Mouse (Mus musculus) bone marrow macrophage, adult 2 months (primary cell): ENCODE results near the gene Efcab1. TPM values are rescaled to one million over a fixed set of nuclear protein-coding genes. Genes with fewer than 3 reads are reported as not detected.
"Not testable (repeated sequence)": the region's sequence is repeated elsewhere in the genome, so short reads cannot be mapped to it uniquely, and the experiment has no call there.

Source experiments
- H3K27ac ChIP-seq: 2 replicates; pipeline ENCODE4 v1.5.1; 2012; ENCODE audit warnings: low read depth, low read length; ENCODE audit not compliant: insufficient read depth
- H3K4me1 ChIP-seq: 2 replicates; pipeline ENCODE4 v1.6.1; 2012; ENCODE audit warnings: low read length; ENCODE audit not compliant: control insufficient read depth, insufficient read depth
- H3K4me3 ChIP-seq: 2 replicates; pipeline ENCODE4 v1.5.1; 2012; ENCODE audit warnings: mild to moderate bottlenecking, low read length, moderate library complexity; ENCODE audit not compliant: insufficient read depth
- CTCF ChIP-seq: IDR thresholded peaks from 2 replicates; pipeline ENCODE4 v1.5.1; 2012; ENCODE audit warnings: low read depth, mild to moderate bottlenecking, low read length, moderate library complexity
- POLR2A ChIP-seq: IDR thresholded peaks from 2 replicates; pipeline ENCODE4 v1.6.1; 2012; ENCODE audit warnings: mild to moderate bottlenecking, low read depth, low read length, borderline replicate concordance
- polyA plus RNA-seq: library from polyadenylated mRNA; stranded (reverse); fragments of >200 nt; gene quantifications from 2 replicates; pipeline ENCODE4 v1.2.4, GENCODE M21; 2012; ENCODE audit not compliant: missing spikeins, insufficient read depth, insufficient read length

Gene Efcab1
- not detected in 2 replicates for polyA plus RNA-seq

DNA sequence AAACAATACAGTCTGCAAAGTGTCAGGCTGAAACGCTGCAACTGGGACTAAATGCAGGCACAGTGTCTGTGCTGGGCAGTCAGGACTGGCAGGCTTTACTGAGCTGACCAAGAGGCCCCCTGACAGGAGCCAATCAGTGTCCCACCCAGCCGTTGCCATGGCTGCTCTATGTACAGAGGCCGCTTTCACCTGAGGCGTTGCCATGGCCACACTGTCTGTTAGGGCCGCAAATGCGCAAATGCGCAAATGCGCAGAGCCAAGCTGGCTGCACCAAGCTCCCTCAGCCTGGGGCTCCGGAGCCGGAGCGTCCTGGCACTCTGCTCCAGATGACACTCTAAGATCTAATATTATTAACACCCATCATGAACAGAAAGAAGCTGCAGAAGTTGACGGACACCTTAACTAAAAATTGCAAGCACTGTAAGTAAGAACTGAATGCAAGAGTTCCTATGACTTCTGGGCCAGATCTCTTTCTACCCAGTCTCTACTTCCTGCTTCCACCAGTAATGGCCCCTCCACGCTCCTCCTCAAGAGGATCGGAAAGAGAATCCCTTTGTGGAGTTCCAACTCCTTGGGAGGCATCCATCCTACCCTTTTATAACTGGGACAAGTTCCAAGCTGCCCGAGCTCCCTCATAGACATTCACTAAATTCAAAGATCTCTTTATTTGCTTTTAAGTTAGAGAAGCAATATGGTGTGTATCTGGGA lies at the start of gene Efcab1:
Gene Efcab1, plus strand, starts transcription at position 214 of the 708 bp plus-strand sequence.
- TF ChIP-seq CTCF (no peak), POLR2A (no peak)
- Histone ChIP-seq H3K4me3 (no peak within 1 kb of the TSS), H3K4me1 (no peaks in the 10 kb centered on the region), H3K27ac (no peak within 1 kb of the TSS)

DNA sequence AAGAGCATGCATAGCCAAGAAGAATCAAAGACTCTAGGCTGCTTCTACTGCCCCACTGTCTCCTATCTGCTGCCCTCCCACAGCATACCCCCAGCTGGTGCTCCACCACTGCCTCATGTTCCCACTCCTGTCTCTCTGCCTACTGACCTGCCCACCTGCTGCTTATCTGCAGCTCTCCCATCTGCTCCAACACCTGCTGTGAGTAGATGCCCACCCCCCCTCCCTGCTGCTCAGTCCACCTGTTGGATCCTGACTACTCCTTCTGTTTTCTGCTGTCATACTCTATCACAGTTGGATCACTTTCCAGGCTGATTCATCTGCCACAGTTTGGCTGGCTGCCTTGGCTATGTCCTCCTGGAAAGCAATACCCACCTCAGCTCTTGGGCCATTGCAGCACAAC lies 47.0 kb upstream of the Efcab1 start:
- Histone ChIP-seq H3K27ac (no peak overlapping the region), H3K4me1 (no peaks in the 10 kb centered on the region), H3K4me3 (no peak overlapping the region)
- no peak for TF ChIP-seq CTCF
- TF ChIP-seq POLR2A: no peak

DNA sequence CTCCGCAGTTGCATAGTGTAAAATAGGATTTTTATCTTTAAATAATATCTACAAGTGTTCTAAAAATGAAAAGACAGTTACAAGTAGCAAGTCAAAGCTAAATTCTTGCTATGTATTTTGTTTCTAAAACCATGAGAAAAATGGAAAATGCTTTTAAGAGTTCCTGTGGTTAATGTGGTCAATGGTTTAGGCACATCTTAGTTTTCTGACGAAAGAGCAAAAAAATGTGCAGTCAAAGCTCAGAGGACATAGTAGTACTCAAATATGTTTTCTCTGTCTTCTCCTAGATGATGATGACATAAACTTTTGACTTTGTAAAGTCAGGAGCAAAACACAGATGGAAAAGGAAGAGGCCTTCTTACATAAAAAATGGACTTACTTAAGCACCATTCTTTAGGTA lies 21.5 kb upstream of the Efcab1 start:
- H3K4me3 ChIP-seq: no peak overlapping the region
- no peak overlapping the region for H3K27ac ChIP-seq
- TF ChIP-seq POLR2A: no peak
- no peak for TF ChIP-seq CTCF
- no peaks in the 10 kb centered on the region for H3K4me1 ChIP-seq

DNA sequence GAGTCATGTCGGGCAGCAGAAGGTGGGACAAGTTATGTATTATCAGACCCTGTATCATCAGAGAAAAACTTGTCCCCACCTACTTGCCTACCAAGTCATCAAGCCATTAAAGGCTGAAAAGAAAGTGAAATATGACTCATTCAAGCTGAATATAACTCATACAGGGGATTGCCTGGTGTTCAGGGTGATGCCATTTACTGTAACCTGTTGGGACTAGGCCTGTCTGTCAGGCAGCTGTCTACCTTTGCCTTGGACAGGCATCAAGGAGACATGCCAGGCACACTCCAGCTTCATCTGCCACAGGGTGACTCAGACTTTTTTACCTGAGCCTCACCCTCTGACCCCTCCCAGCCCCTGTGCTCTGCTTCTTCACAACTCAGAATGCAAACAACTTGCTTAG lies 21.0 kb upstream of the Efcab1 start:
- Histone ChIP-seq H3K27ac (no peak overlapping the region), H3K4me1 (no peaks in the 10 kb centered on the region), H3K4me3 (no peak overlapping the region)
- TF ChIP-seq POLR2A (no peak), CTCF (no peak)

DNA sequence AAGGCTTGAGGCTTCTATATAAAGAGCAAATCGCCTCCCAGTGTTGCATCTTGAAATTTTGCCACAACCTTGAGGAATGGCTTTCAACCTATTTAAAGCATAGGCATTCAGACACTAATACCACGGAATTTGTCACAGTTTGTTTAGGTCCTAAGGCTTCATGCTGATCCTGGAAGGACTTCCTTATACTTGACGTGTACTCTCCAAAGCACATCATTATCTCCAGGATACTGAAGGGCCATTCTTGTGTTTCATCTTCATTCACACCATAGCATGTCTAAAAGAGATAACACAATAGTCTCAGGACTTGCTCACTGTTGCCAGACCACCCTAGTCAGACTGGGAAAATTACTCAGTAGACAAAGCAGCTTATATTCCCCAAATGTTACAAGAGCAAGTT lies 13.9 kb upstream of the Efcab1 start:
- no peak overlapping the region for H3K4me3 ChIP-seq
- H3K4me1 ChIP-seq: no peaks in the 10 kb centered on the region
- no peak for TF ChIP-seq POLR2A
- no peak for TF ChIP-seq CTCF
- H3K27ac ChIP-seq: no peak overlapping the region

DNA sequence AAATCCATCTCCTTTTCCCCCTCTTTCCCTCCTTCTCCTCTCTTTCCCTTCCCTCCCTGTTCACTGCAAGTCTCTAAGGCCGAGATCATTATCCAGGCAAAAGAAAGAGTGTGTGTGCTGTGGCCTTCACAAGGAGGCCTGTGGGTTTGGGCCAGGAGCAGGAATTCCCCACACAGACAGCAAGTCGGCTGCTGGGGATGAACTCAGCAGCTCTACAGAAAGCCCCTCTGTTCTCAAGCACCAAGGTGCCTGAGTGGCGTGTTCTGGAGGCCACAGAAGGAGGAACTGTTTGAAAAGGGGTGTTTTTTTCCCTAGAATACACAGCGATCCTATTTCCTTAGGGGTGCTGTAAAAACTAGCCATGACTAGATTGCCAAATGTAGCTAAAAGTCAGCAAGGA lies 12.5 kb upstream of the Efcab1 start:
- no peak overlapping the region for H3K4me3 ChIP-seq

DNA sequence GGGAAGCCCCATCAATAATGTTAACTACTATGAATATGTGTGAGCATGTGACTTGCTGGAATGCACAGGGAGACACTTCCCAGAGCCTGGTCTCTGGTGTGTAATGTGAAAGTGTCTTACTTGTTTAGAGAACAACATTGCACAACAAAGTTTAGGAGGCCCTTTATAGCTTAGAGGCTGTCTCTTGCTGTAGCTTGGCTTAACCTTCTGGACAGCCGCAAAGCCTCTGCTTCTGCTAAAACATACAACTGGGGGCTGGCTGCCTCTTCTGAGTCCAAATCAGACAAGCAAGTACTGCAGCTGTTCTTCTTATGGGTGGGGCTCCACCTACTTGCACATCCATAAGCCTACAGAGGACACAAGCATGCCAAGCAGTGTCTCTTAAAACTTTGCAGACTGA lies 11.7 kb upstream of the Efcab1 start:
- H3K4me3 ChIP-seq: no peak overlapping the region
- H3K4me1 ChIP-seq: no peaks in the 10 kb centered on the region
- no peak overlapping the region for H3K27ac ChIP-seq
- TF ChIP-seq CTCF: no peak
- no peak for TF ChIP-seq POLR2A

More for the DNA sequence above, 12.5 kb upstream of the Efcab1 start:
- no peak for TF ChIP-seq POLR2A
- no peak for TF ChIP-seq CTCF
- no peak overlapping the region for H3K27ac ChIP-seq
- no peaks in the 10 kb centered on the region for H3K4me1 ChIP-seq

DNA sequence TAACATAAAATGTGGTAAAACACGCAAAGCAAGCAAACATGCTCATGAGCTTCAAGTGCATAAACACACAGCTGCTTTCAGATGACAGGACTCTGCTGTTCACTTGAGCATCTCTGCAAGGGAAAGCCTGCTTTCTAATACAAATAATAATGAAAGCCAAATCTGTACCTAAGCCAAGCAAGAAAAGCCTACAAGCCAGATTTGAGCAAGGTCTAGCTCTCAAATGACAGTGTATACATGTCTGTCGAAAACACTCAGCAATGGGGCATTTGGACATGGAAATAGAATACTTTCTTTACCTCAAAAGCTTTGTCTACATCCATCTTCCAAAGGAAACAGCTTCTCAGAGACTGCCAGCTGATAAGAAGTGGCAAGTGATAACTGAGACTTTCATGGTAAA lies 10.9 kb upstream of the Efcab1 start:
- Histone ChIP-seq H3K4me3 (no peak overlapping the region), H3K27ac (no peak overlapping the region), H3K4me1 (no peaks in the 10 kb centered on the region)
- TF ChIP-seq CTCF (no peak), POLR2A (no peak)

DNA sequence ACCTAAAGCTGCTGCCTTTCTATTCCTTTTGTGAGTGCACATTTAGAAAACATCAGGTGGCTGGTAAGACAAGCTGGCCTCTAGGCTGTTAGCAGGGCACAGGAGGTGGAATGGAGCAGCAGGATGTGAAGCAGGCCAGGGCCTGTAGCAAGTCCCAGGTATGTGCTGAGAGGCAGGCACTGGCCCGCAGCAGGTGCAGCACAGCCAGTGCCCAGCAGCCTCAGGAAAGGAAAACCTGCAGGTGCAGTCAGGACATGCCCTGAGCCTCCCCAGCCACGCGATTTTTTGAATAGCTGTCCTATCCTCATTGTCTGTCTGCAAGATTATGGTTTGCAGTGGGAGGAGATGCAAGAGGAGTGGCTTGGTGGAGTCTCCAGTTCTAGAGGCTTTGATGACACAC lies 24.3 kb downstream of the Efcab1 start:
- H3K4me1 ChIP-seq, H3K27ac ChIP-seq, H3K4me3 ChIP-seq: not testable (repeated sequence)

DNA sequence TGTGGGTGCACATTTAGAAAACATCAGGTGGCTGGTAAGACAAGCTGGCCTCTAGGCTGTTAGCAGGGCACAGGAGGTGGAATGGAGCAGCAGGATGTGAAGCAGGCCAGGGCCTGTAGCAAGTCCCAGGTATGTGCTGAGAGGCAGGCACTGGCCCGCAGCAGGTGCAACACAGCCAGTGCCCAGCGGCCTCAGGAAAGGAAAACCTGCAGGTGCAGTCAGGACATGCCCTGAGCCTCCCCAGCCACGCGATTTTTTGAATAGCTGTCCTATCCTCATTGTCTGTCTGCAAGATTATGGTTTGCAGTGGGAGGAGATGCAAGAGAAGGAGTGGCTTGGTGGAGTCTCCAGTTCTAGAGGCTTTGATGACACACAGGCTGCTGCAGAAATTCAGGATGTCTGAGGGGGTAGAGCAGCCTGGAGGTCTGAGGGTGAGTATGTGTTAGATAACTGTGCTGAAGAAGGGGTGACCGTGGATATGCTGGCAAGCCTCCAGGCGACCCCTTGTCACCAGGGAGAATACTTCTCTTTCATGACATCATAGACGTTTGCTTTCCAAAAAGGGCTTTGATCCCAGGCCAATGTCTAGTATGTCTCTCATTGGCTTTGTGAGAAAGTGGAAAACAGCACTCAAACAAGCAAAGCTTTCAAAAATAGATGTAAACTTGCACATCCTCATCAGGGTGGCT lies 30.2 kb downstream of the Efcab1 start:
- H3K4me1 ChIP-seq, H3K27ac ChIP-seq, H3K4me3 ChIP-seq: not testable (repeated sequence)

DNA sequence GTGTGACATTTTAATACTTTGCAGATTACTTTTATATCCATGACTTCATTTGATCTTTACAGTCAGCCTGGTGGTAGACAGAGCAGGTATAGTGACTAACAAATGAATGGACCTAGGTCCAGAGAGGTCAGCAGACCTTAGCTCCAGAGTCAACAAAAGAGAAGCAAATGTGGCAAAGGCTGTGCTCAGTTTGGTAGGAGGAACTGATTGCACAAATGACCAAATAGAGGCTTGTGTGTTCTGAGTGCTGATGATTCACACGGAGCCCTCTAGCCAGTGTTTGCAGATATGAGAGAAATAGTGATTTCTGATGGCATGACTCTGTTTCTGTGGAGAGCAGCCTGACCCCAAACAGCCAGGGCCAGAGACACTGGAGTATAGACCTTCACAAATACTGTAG lies 33.1 kb downstream of the Efcab1 start:
- Histone ChIP-seq H3K27ac (no peak overlapping the region), H3K4me3 (no peak overlapping the region), H3K4me1 (no peaks in the 10 kb centered on the region)
- TF ChIP-seq POLR2A (no peak), CTCF (no peak)
